Mouse (Mus musculus): ENCODE measurements around the gene Col13a1. TPM values are rescaled to one million over a fixed set of nuclear protein-coding genes. Genes with fewer than 3 reads are reported as not detected.

Gene Col13a1
- polyA plus RNA-seq, 1 experiment from 2014 or later: 3.2 TPM

DNA sequence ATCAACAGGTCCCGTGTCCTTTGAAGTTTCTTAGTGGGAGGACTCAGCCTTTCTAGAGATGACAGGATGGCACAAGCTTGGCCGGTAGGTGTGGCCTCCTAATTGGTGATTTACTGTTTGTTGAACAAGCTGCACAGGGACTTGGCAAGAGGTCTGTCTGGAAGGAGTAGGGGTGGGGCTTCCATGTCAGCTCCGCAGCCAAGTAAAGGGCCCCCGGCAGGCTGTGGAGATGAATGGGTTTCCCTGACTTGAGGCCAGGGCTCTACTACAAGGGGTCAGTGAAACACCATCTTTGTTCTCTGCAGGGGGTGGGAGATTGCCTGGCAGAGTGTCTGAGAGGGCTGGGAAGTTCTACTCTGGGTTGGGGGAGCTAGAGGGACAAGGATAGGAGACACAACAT, 99.5 kb downstream of the Col13a1 start:
- Histone ChIP-seq H3K4me1 (replicated peaks) (peaks cover 39% of the 10 kb centered on the region), H3K27ac (replicated peaks) (no peak overlapping the region), H3K4me3 (no peak overlapping the region), H3K27me3 (peaks cover 16% of the 10 kb centered on the region), H3K4me2 (no peak overlapping the region), H3K36me3 (no peaks in the 10 kb centered on the region), H3K9me3 (no peaks in the 10 kb centered on the region), H3K9ac (0 out of 2 replicates have a peak overlapping the region, but pooled peaks have one; percentile 34)
- 3% methylated on average over 4 of the region's 4 CpGs for WGBS
- peak; percentile 66 for ATAC-seq (ENCODE audit: low read depth)

DNA sequence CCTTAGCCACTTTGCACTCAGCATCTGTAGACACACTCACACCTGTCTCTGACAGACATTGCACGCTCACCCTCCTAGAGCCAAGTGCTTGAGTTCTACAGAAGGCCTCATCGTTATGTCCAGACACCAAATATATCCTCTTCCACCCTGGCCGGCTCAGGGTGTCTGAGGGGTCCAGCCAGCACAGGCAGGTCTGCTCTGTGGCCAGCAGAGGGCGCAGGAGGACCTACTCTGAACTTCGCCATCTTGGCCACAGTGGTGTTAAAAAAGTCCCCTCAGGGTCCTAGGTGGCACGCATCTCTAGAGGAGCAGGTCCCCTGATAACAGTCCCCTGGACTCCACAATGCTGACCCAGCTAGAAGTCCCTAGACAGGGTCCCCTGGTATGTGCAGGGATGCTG, 101.1 kb downstream of the Col13a1 start:
- H3K9ac ChIP-seq: no peak overlapping the region
- H3K27ac ChIP-seq (replicated peaks): no peak overlapping the region
- H3K36me3 ChIP-seq: no peaks in the 10 kb centered on the region
- 12% methylated on average over 6 of the region's 6 CpGs for whole genome bisulfite sequencing
- peaks cover 31% of the 10 kb centered on the region for H3K4me1 ChIP-seq (replicated peaks)
- no peaks in the 10 kb centered on the region for H3K9me3 ChIP-seq
- peak; percentile 34; the same call in 1 of the 2 replicates for ATAC-seq (ENCODE audit: low read depth)
- no peak overlapping the region for H3K4me2 ChIP-seq
- no peak overlapping the region for H3K4me3 ChIP-seq
- peaks cover 16% of the 10 kb centered on the region for H3K27me3 ChIP-seq

- Histone ChIP-seq H3K4me3 (no peak overlapping the region), H3K4me2 (no peak overlapping the region), H3K4me1 (replicated peaks) (no peaks in the 10 kb centered on the region), H3K9me3 (0 out of 2 replicates have a peak, but pooled peaks cover under 1% of the 10 kb centered on the region), H3K27ac (replicated peaks) (no peak overlapping the region), H3K9ac (no peak overlapping the region), H3K27me3 (no peaks in the 10 kb centered on the region), H3K36me3 (no peaks in the 10 kb centered on the region)
- WGBS: 69% methylated on average over 3 of the region's 3 CpGs
- ATAC-seq (ENCODE audit: low read depth): no peak
Observed at GRCm38 (mm10) chr10:61869796-61870195, 109.1 kb downstream of the Col13a1 start.

- H3K27ac ChIP-seq (replicated peaks): no peak overlapping the region
- H3K4me1 ChIP-seq (replicated peaks): no peaks in the 10 kb centered on the region
- H3K9ac ChIP-seq: no peak overlapping the region
- no peak overlapping the region for H3K4me3 ChIP-seq
- H3K4me2 ChIP-seq: no peak overlapping the region
- 62% methylated on average over 11 of the region's 11 CpGs for WGBS
- no peaks in the 10 kb centered on the region for H3K27me3 ChIP-seq
- no peaks in the 10 kb centered on the region for H3K36me3 ChIP-seq
- peaks cover 32% of the 10 kb centered on the region for H3K9me3 ChIP-seq
- no peak for ATAC-seq (ENCODE audit: low read depth)
Observed at GRCm38 (mm10) chr10:61866045-61866580, 112.8 kb downstream of the Col13a1 start.

- Histone ChIP-seq H3K36me3 (no peaks in the 10 kb centered on the region), H3K27me3 (no peaks in the 10 kb centered on the region), H3K27ac (replicated peaks) (no peak overlapping the region), H3K9me3 (peaks cover 28% of the 10 kb centered on the region), H3K9ac (no peak overlapping the region), H3K4me1 (replicated peaks) (no peaks in the 10 kb centered on the region), H3K4me3 (no peak overlapping the region), H3K4me2 (no peak overlapping the region)
- ATAC-seq (ENCODE audit: low read depth): no peak
- 86% methylated on average over 2 of the region's 2 CpGs for WGBS
Observed at GRCm38 (mm10) chr10:61859451-61859850, 119.5 kb downstream of the Col13a1 start.

- no peak overlapping the region for H3K4me3 ChIP-seq
- H3K9me3 ChIP-seq: no peaks in the 10 kb centered on the region
- H3K9ac ChIP-seq: no peak overlapping the region
- H3K4me2 ChIP-seq: no peak overlapping the region
- H3K4me1 ChIP-seq (replicated peaks): no peaks in the 10 kb centered on the region
- ATAC-seq (ENCODE audit: low read depth): no peak
- no peak overlapping the region for H3K27ac ChIP-seq (replicated peaks)
- WGBS: 80% methylated on average over 8 of the region's 8 CpGs
- no peaks in the 10 kb centered on the region for H3K36me3 ChIP-seq
- H3K27me3 ChIP-seq: no peaks in the 10 kb centered on the region
Observed at GRCm38 (mm10) chr10:61855139-61855675, 123.7 kb downstream of the Col13a1 start.

DNA sequence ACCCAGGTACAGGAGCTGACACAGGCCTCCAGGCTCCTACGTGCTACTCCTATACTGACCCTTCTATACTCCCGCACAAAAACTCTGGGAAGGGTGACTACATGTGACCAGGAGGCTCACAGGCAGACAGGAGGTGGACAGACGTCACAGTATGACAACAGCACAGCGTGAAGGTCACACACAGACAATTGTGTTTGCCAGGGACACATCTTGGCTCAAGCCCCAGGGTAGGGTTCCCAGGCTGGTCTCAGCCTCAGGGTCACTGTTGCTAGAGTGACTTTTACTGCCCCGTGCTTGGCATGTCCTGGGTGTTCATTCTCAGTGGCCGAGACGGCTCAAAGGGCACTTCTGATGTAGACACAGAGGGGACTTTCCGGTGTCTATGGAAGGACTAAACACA, 126.1 kb downstream of the Col13a1 start:
- Histone ChIP-seq H3K9ac (no peak overlapping the region), H3K9me3 (no peaks in the 10 kb centered on the region), H3K27ac (replicated peaks) (no peak overlapping the region), H3K27me3 (no peaks in the 10 kb centered on the region), H3K4me2 (no peak overlapping the region), H3K4me3 (no peak overlapping the region), H3K4me1 (replicated peaks) (no peaks in the 10 kb centered on the region), H3K36me3 (no peaks in the 10 kb centered on the region)
- ATAC-seq (ENCODE audit: low read depth): no peak
- WGBS: 79% methylated on average over 8 of the region's 8 CpGs

- Histone ChIP-seq H3K36me3 (no peaks in the 10 kb centered on the region), H3K27ac (replicated peaks) (no peak overlapping the region), H3K4me3 (no peak overlapping the region), H3K9ac (no peak overlapping the region), H3K27me3 (no peaks in the 10 kb centered on the region), H3K4me2 (no peak overlapping the region), H3K4me1 (replicated peaks) (no peaks in the 10 kb centered on the region), H3K9me3 (no peaks in the 10 kb centered on the region)
- WGBS: 83% methylated on average over 6 of the region's 6 CpGs
- ATAC-seq (ENCODE audit: low read depth): no peak
Observed at GRCm38 (mm10) chr10:61848553-61848952, 130.4 kb downstream of the Col13a1 start.

DNA sequence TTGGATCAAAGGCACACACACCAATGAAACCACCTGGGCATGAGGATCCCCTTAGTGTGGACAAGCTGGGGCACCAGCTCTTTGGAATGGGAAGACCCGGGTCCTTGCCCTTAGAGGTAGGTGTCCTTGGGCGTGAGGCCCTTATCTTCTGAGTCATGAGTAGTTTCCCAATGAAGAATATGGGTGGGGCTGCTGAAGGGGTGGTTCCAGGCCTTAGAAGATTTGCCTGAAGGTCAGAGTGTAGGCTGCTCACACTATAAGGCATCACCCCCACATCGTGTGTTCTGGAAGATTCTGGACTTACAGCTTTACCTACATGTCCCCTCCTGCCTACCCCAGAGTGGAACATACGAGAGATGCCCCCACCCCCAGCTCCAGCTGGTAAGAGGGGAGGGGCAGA, 133.4 kb downstream of the Col13a1 start:
- no peaks in the 10 kb centered on the region for H3K9me3 ChIP-seq
- no peak overlapping the region for H3K4me3 ChIP-seq
- ATAC-seq (ENCODE audit: low read depth): no peak
- H3K27me3 ChIP-seq: no peaks in the 10 kb centered on the region
- H3K27ac ChIP-seq (replicated peaks): no peak overlapping the region
- 81% methylated on average over 4 of the region's 4 CpGs for WGBS
- no peak overlapping the region for H3K4me2 ChIP-seq
- H3K36me3 ChIP-seq: no peaks in the 10 kb centered on the region
- H3K4me1 ChIP-seq (replicated peaks): no peaks in the 10 kb centered on the region
- no peak overlapping the region for H3K9ac ChIP-seq

- Histone ChIP-seq H3K4me2 (no peak overlapping the region), H3K36me3 (no peaks in the 10 kb centered on the region), H3K9me3 (no peaks in the 10 kb centered on the region), H3K9ac (no peak overlapping the region), H3K4me3 (no peak overlapping the region), H3K4me1 (replicated peaks) (peaks cover 3% of the 10 kb centered on the region; the same call in 1 of the 2 replicates), H3K27ac (replicated peaks) (no peak overlapping the region), H3K27me3 (no peaks in the 10 kb centered on the region)
- WGBS: 76% methylated on average over 7 of the region's 7 CpGs
- ATAC-seq (ENCODE audit: low read depth): no peak
Observed at GRCm38 (mm10) chr10:61844475-61844874, 134.4 kb downstream of the Col13a1 start.

- ATAC-seq (ENCODE audit: low read depth): no peak
- WGBS: 89% methylated on average over 12 of the region's 12 CpGs
- Histone ChIP-seq H3K27me3 (no peaks in the 10 kb centered on the region), H3K4me1 (replicated peaks) (peaks cover 11% of the 10 kb centered on the region; the same call in 1 of the 2 replicates), H3K27ac (replicated peaks) (no peak overlapping the region), H3K36me3 (no peaks in the 10 kb centered on the region), H3K9me3 (no peaks in the 10 kb centered on the region), H3K4me3 (no peak overlapping the region), H3K4me2 (no peak overlapping the region), H3K9ac (no peak overlapping the region)
Observed at GRCm38 (mm10) chr10:61842261-61842660, 136.6 kb downstream of the Col13a1 start.

DNA sequence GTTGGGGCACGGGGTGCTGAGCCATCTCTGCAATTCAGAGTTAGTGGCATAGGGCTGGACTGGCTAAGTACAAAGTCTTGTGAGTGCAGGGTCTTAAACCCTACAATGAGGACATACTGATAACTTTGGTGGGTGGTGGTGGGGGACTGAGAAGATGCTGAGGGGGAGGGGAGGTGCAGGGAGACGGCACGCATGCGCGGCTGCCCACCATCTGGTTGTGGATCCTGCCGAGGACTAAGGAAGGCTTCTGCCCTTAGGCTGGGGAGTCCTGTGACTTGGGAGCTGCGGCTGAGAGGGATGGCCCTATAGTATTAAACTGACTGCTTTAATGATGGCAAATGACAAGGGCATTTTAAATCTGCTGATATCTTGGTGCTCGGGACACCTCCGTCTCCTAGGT, 139.6 kb downstream of the Col13a1 start:
- no peak overlapping the region for H3K4me3 ChIP-seq
- no peaks in the 10 kb centered on the region for H3K9me3 ChIP-seq
- peak; percentile 28; the same call in 1 of the 2 replicates for ATAC-seq (ENCODE audit: low read depth)
- H3K36me3 ChIP-seq: no peaks in the 10 kb centered on the region
- H3K27me3 ChIP-seq: no peaks in the 10 kb centered on the region
- H3K4me2 ChIP-seq: no peak overlapping the region
- H3K27ac ChIP-seq (replicated peaks): no peak overlapping the region
- no peak overlapping the region for H3K9ac ChIP-seq
- WGBS: 60% methylated on average over 9 of the region's 9 CpGs
- peaks cover 11% of the 10 kb centered on the region; the same call in 1 of the 2 replicates for H3K4me1 ChIP-seq (replicated peaks)

DNA sequence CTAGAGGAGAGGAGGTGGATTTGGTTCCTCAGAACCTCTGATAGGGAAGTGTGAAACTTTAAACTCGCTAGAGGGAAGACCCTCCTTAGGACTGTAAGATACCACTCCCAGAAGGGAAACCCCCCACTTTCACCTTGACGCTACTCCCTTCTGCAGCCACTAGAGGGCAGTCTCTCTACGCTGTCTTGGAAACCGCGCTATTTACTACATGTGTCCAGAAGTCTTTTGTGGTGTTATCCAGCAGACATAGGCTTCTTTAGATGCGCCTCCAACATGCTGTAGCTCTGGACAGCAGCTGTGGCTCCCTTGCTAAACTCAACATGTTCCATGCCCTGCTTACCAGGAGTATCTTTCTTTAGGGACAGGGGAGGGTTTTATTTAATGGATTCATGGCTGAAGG, 140.1 kb downstream of the Col13a1 start:
- no peak overlapping the region for H3K4me2 ChIP-seq
- 5% methylated on average over 6 of the region's 6 CpGs for WGBS
- H3K27me3 ChIP-seq: no peaks in the 10 kb centered on the region
- H3K9ac ChIP-seq: no peak overlapping the region
- no peaks in the 10 kb centered on the region for H3K9me3 ChIP-seq
- H3K4me3 ChIP-seq: no peak overlapping the region
- peak; percentile 66 for ATAC-seq (ENCODE audit: low read depth)
- no peak overlapping the region for H3K27ac ChIP-seq (replicated peaks)
- H3K36me3 ChIP-seq: no peaks in the 10 kb centered on the region
- peaks cover 11% of the 10 kb centered on the region; the same call in 1 of the 2 replicates for H3K4me1 ChIP-seq (replicated peaks)
